Mouse (Mus musculus) kidney, postnatal 0 days (tissue): ENCODE data around the gene Eml6. TPM values are rescaled to one million over a fixed set of nuclear protein-coding genes. Genes with fewer than 3 reads are reported as not detected.

Experiments
- ATAC-seq: fragments of 200-750 bp; cut with Nextera tagmentation; replicated peaks from 2 replicates; pipeline ENCODE4 v1.8.0; 2017; ENCODE audit warnings: low read depth, moderate number of reproducible peaks, moderate TSS enrichment, moderate library complexity; ENCODE audit not compliant: low FRiP score
- DNase-seq: peaks from one replicate; pipeline ENCODE4 v3.0.0-alpha.2; 2016; ENCODE audit warnings: low spot score
- H3K27ac ChIP-seq: fragments of 300-500 bp; sonication (generic); 2 replicates; pipeline ENCODE4 v1.5.1; 2014; ENCODE audit warnings: mild to moderate bottlenecking
- H3K27me3 ChIP-seq: fragments of 300-500 bp; sonication (generic); 2 replicates; pipeline ENCODE4 v1.6.1; 2014; ENCODE audit warnings: low read length, mixed read lengths; ENCODE audit not compliant: insufficient read depth
- H3K36me3 ChIP-seq: fragments of 300-500 bp; sonication (generic); 2 replicates; pipeline ENCODE4 v1.6.1; 2014; ENCODE audit warnings: low read length, mixed read lengths; ENCODE audit not compliant: insufficient read depth
- H3K4me1 ChIP-seq: fragments of 300-500 bp; sonication (generic); replicated peaks from 2 replicates; pipeline ENCODE4 v1.6.1; 2014; ENCODE audit warnings: antibody characterized with exemption, low read length, mixed read lengths; ENCODE audit not compliant: insufficient read depth
- H3K4me2 ChIP-seq: fragments of 300-500 bp; sonication (generic); 2 replicates; pipeline ENCODE4 v1.6.1; 2014; ENCODE audit warnings: mild to moderate bottlenecking, low read length, moderate library complexity, mixed read lengths
- H3K4me3 ChIP-seq: fragments of 300-500 bp; sonication (generic); replicated peaks from 2 replicates; pipeline ENCODE4 v1.5.1; 2014; ENCODE audit warnings: low read depth, low read length
- H3K9ac ChIP-seq: fragments of 300-500 bp; sonication (generic); 2 replicates; pipeline ENCODE4 v1.6.1; 2014; ENCODE audit warnings: low read depth, low read length
- H3K9me3 ChIP-seq: fragments of 300-500 bp; sonication (generic); replicated peaks from 2 replicates; pipeline ENCODE4 v1.6.1; 2016; ENCODE audit warnings: low read length, inconsistent platforms, mixed read lengths
- CTCF ChIP-seq: IDR thresholded peaks from 2 replicates; pipeline ENCODE4 v1.5.1; 2016; ENCODE audit warnings: antibody characterized with exemption, low read depth, mild to moderate bottlenecking, moderate library complexity
- WGBS: fragments of 180-500 bp; shearing (Covaris S2); extraction: QIAGEN DNeasy Blood & Tissue Kit; methylation state at CpG from one replicate; pipeline ENCODE4 v1.1.7; 2014; 5-methylcytosine and 5-hydroxymethylcytosine counted together
- polyA plus RNA-seq: library from polyadenylated mRNA; unstranded; fragments of >200 nt; fragmentation: Nextera tagmentation; extraction: Ambion mirVana; gene quantifications from 2 replicates; pipeline ENCODE4 v1.2.1, GENCODE M21; 2015

Gene Eml6
- polyA plus RNA-seq, 1 experiment from 2014 or later, result 1.2 TPM

GRCm38 (mm10) chr11:29739752-29740151, 286.1 kb downstream of the Eml6 start:
- Histone ChIP-seq H3K36me3 (0 out of 2 replicates have a peak, but pooled peaks cover 6% of the 10 kb centered on the region), H3K4me1 (no peaks in the 10 kb centered on the region), H3K27me3 (no peaks in the 10 kb centered on the region), H3K9me3 (no peaks in the 10 kb centered on the region), H3K4me3 (no peak overlapping the region), H3K9ac (no peak overlapping the region), H3K4me2 (no peak overlapping the region), H3K27ac (no peak overlapping the region)
- DNase-seq (no peak), ATAC-seq (no peak)
- TF ChIP-seq CTCF, result no peak
- 98% methylated on average over 2 of the region's 2 CpGs for WGBS

- Histone ChIP-seq H3K4me3 (no peak overlapping the region), H3K36me3 (no peaks in the 10 kb centered on the region), H3K27ac (no peak overlapping the region), H3K9me3 (no peaks in the 10 kb centered on the region), H3K27me3 (no peaks in the 10 kb centered on the region), H3K4me2 (no peak overlapping the region), H3K9ac (no peak overlapping the region), H3K4me1 (no peaks in the 10 kb centered on the region)
- DNase-seq (no peak), ATAC-seq (no peak)
- WGBS, result 74% methylated on average over 1 of the region's 1 CpGs
- no peak for TF ChIP-seq CTCF
These were observed 297.9 kb downstream of the Eml6 start for GRCm38 (mm10) chr11:29727901-29728300.

- ATAC-seq, result no peak
- WGBS, result 75% methylated on average over 1 of the region's 1 CpGs
These were observed 300.2 kb downstream of the Eml6 start for GRCm38 (mm10) chr11:29725610-29726009.

GRCm38 (mm10) chr11:29725167-29725566, 300.7 kb downstream of the Eml6 start:
- H3K27me3 ChIP-seq, result no peaks in the 10 kb centered on the region
- no peak overlapping the region for H3K9ac ChIP-seq
- no peaks in the 10 kb centered on the region for H3K9me3 ChIP-seq
- DNase-seq, result no peak
- H3K4me3 ChIP-seq, result no peak overlapping the region
- H3K4me2 ChIP-seq, result no peak overlapping the region
- H3K27ac ChIP-seq, result no peak overlapping the region
- ATAC-seq, result no peak
- H3K4me1 ChIP-seq, result no peaks in the 10 kb centered on the region
- no peak for TF ChIP-seq CTCF
- no peaks in the 10 kb centered on the region for H3K36me3 ChIP-seq

More at GRCm38 (mm10) chr11:29725610-29726009, 300.2 kb downstream of the Eml6 start:
- Histone ChIP-seq H3K9ac (no peak overlapping the region), H3K27ac (no peak overlapping the region), H3K9me3 (no peaks in the 10 kb centered on the region), H3K4me1 (no peaks in the 10 kb centered on the region), H3K36me3 (no peaks in the 10 kb centered on the region), H3K4me3 (no peak overlapping the region), H3K27me3 (no peaks in the 10 kb centered on the region), H3K4me2 (no peak overlapping the region)
- DNase-seq, result no peak
- 0 out of 2 replicates have a peak, but pooled peaks have one; percentile 8 for TF ChIP-seq CTCF

GRCm38 (mm10) chr11:29724213-29724612, 301.6 kb downstream of the Eml6 start:
- no peaks in the 10 kb centered on the region for H3K9me3 ChIP-seq
- no peak for ATAC-seq
- TF ChIP-seq CTCF, result peak; percentile 17; the same call in 1 of the 2 replicates

GRCm38 (mm10) chr11:29719597-29719996, 306.2 kb downstream of the Eml6 start:
- no peak for TF ChIP-seq CTCF
- no peak overlapping the region for H3K4me2 ChIP-seq
- H3K36me3 ChIP-seq, result no peaks in the 10 kb centered on the region
- no peaks in the 10 kb centered on the region for H3K9me3 ChIP-seq
- no peak overlapping the region for H3K27ac ChIP-seq
- WGBS, result 70% methylated on average over 1 of the region's 1 CpGs
- ATAC-seq, result no peak
- peaks cover 8% of the 10 kb centered on the region; the same call in 1 of the 2 replicates for H3K4me1 ChIP-seq
- no peak overlapping the region for H3K4me3 ChIP-seq
- DNase-seq, result no peak
- no peak overlapping the region for H3K9ac ChIP-seq
- H3K27me3 ChIP-seq, result no peaks in the 10 kb centered on the region

More at GRCm38 (mm10) chr11:29724213-29724612, 301.6 kb downstream of the Eml6 start:
- Histone ChIP-seq H3K4me1 (no peaks in the 10 kb centered on the region), H3K4me2 (no peak overlapping the region), H3K27me3 (no peaks in the 10 kb centered on the region), H3K4me3 (no peak overlapping the region), H3K27ac (no peak overlapping the region), H3K9ac (no peak overlapping the region), H3K36me3 (no peaks in the 10 kb centered on the region)
- DNase-seq, result no peak
- WGBS, result 95% methylated on average over 2 of the region's 2 CpGs

GRCm38 (mm10) chr11:29718541-29718940, 307.3 kb downstream of the Eml6 start:
- DNase-seq (peak; percentile 46), ATAC-seq (no peak; the same call in 1 of the 2 replicates)
- Histone ChIP-seq H3K4me3 (no peak overlapping the region), H3K9me3 (no peaks in the 10 kb centered on the region), H3K4me2 (peak overlapping the region; percentile 30), H3K36me3 (no peaks in the 10 kb centered on the region), H3K27ac (no peak overlapping the region), H3K4me1 (peaks cover 8% of the 10 kb centered on the region; the same call in 1 of the 2 replicates), H3K9ac (no peak overlapping the region), H3K27me3 (no peaks in the 10 kb centered on the region)
- TF ChIP-seq CTCF, result no peak
- WGBS, result 25% methylated on average over 6 of the region's 6 CpGs
